Mouse (Mus musculus) CD8-positive naive resting alpha-beta T cell, adult 57 days (primary cell): ENCODE measurements around the gene Col8a1. TPM values are rescaled to one million over a fixed set of nuclear protein-coding genes. Genes with fewer than 3 reads are reported as not detected.

Experiments
- total RNA-seq: library from RNA; stranded (reverse); gene quantifications from one replicate; pipeline ENCODE4 v1.2.4, GENCODE M21; 2023

The Col8a1 gene
- total RNA-seq, result not detected

DNA sequence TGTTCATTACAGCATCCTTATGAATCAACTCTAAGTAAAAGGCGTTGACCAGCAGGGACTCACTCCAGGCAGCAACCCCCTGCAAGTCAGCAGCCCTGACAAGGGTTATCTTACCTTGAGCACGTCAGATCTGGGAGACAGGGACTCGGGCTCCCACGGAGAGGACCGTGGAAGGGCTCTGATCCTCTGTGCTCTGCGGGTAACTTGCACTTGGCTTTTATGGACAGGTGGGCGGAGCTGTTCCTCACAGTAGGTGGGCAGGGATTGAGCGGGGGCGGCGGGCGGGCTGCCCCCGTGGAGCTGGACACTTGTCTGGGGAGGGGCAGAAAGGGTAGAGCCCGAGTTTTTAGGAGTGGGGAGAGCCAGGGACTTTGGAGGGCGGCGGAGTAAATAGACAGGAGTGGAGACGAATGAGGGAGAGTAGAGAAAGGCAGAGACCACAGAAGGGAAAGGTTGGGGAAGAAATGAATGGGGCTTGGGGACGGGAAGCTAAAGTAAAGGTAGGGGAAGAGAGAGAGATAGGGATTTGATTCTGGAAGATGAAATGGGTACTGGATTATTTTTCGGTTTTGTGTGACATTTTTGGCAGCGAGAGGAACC is at the start of gene Col8a1:
TSS of gene Col8a1 (minus strand) at position 212 of the 600 bp plus-strand sequence.

GRCm38 (mm10) chr16:57606444-57607227 is 147.9 kb downstream of the Col8a1 start, which contains the start of gene Cmss1:
Cmss1 (minus strand) TSS chr16:57606864.

Other genes starting within 250 kb of the Col8a1 start
- 19.0 TPM for gene Cmss1, start 147.9 kb downstream of the Col8a1 start, total RNA-seq